In genomic region chr12:73111561-73112325, GRCm38 (mm10) we compare ENCODE assay signal across 9 mouse cellular contexts. TPM values are rescaled to one million over a fixed set of nuclear protein-coding genes. Genes with fewer than 3 reads are reported as not detected.
DNase-seq lines count a peak whose midpoint lies in the region; ATAC-seq lines count a peak whose summit lies in the region.
"Had no signal": no experiment of that assay in that cellular context is flagged by ENCODE, and none has a peak within 500 bp of the region (broad histone marks: within the 10 kb centered on the region; RNA-seq: fewer than 3 reads in every experiment).

No protein-coding gene starts in this region.

- ATAC-seq in erythroblast, adult 5-6 weeks (replicated peaks; ENCODE audit: low FRiP score, poor library complexity, severe bottlenecking) = no peak
- ATAC-seq in embryonic facial prominence, embryonic 13.5 days (ENCODE audit: insufficient number of reproducible peaks, insufficient read depth, low FRiP score, low TSS enrichment, low read depth) = peak; percentile 17; the same call in 1 of the 2 replicates

- peak; percentile 39 for DNase-seq in R1 (ENCODE audit: low read depth, low spot score)
- peak; percentile 22 to 40 for DNase-seq in heart, postnatal 14 days
- DNase-seq in kidney, postnatal 36 days = peak; percentile 48 to 71
- peak; percentile 66 for DNase-seq in midbrain, embryonic 10.5 days (ENCODE audit: low spot score)
- peak; percentile 45 for DNase-seq in urinary bladder, adult 2 months (ENCODE audit: low spot score)

- H3K9me3 ChIP-seq in erythroblast, embryonic 14.5 days (ENCODE audit: control insufficient read depth, low read length) = peaks cover 3% of the 10 kb centered on the region; the same call in 1 of the 2 replicates
- no peaks in the 10 kb centered on the region for H3K9me3 ChIP-seq in embryonic facial prominence, embryonic 13.5 days
- no peaks in the 10 kb centered on the region for H3K9me3 ChIP-seq in midbrain, embryonic 10.5 days (replicated peaks)

- peak overlapping the region; percentile 42 for H3K4me3 ChIP-seq in erythroblast, embryonic 14.5 days (replicated peaks)
- peak overlapping the region; percentile 88 for H3K4me3 ChIP-seq in embryonic facial prominence, embryonic 13.5 days
- H3K4me3 ChIP-seq in midbrain, embryonic 10.5 days = peak overlapping the region; percentile 85

- H3K36me3 ChIP-seq in erythroblast, embryonic 14.5 days (ENCODE audit: control insufficient read depth) = no peaks in the 10 kb centered on the region
- peaks cover 17% of the 10 kb centered on the region for H3K36me3 ChIP-seq in embryonic facial prominence, embryonic 13.5 days
- H3K36me3 ChIP-seq in midbrain, embryonic 10.5 days = peaks cover 15% of the 10 kb centered on the region

- H3K9ac ChIP-seq in embryonic facial prominence, embryonic 13.5 days = peak overlapping the region; percentile 96

- peaks cover 81% of the 10 kb centered on the region for H3K27me3 ChIP-seq in erythroblast, embryonic 14.5 days (ENCODE audit: control insufficient read depth)
- no peaks in the 10 kb centered on the region for H3K27me3 ChIP-seq in embryonic facial prominence, embryonic 13.5 days
- peaks cover 32% of the 10 kb centered on the region for H3K27me3 ChIP-seq in midbrain, embryonic 10.5 days (ENCODE audit: low read depth, poor library complexity, severe bottlenecking)

- H3K4me1 ChIP-seq in erythroblast, embryonic 14.5 days (ENCODE audit: control insufficient read depth) = no peaks in the 10 kb centered on the region; the same call in 1 of the 2 replicates
- peaks cover 38% of the 10 kb centered on the region for H3K4me1 ChIP-seq in embryonic facial prominence, embryonic 13.5 days
- H3K4me1 ChIP-seq in midbrain, embryonic 10.5 days = peaks cover 30% of the 10 kb centered on the region

- intact Hi-C loops in heart, postnatal 14 days (cut with DNase I) = loop anchor here (5.0 kb wide), 2 partner anchors 64 to 406 kb away; no protein-coding TSS in a partner anchor

- H3K27ac ChIP-seq in embryonic facial prominence, embryonic 13.5 days = peak overlapping the region; percentile 94
- peak overlapping the region; percentile 81 for H3K27ac ChIP-seq in midbrain, embryonic 10.5 days (replicated peaks)

- under 1% methylated on average over 43 of the region's 44 CpGs for WGBS in embryonic facial prominence, embryonic 13.5 days
- under 1% methylated on average over 43 of the region's 44 CpGs for WGBS in midbrain, embryonic 10.5 days

- H3K4me2 ChIP-seq in embryonic facial prominence, embryonic 13.5 days = peak overlapping the region; percentile 68

RNA-seq across cellular contexts. Expression of gene Six4, which starts 1.5 kb away (rescaled TPM):
- under 0.01 TPM in 1 of 2 replicates, not detected in the other for polyA plus RNA-seq in erythroblast, embryonic 14.5 days (2012)
- not detected in 2 replicates for total RNA-seq in erythroblast, adult 5-6 weeks (2015; ENCODE audit: low replicate concordance)
- not detected in 2 replicates for total RNA-seq in erythroblast, adult 5-6 weeks (2017; ENCODE audit: low replicate concordance)
- polyA plus RNA-seq in embryonic facial prominence, embryonic 13.5 days (2015; fragmentation: Nextera tagmentation; extraction: Ambion mirVana) = 6.5 and 7.2 TPM in 2 replicates
- total RNA-seq in heart, postnatal 14 days (2021) = 1 to 10 TPM; 2.2 to 2.8 TPM
- polyA plus RNA-seq in midbrain, embryonic 10.5 days (2016; fragmentation: Nextera tagmentation; extraction: Ambion mirVana) = 3.1 and 3.9 TPM in 2 replicates
- 3.9 and 4.0 TPM in 2 replicates for polyA plus RNA-seq in urinary bladder, adult 2 months (2012; rRNA removed)
- total RNA-seq: hematopoietic stem cell, adult 5-6 weeks had no signal

RNA-seq across cellular contexts. Expression of gene Mnat1, which starts 11.8 kb away (rescaled TPM):
- 0.11 and 0.35 TPM in 2 replicates for polyA plus RNA-seq in erythroblast, embryonic 14.5 days (2012)
- total RNA-seq in erythroblast, adult 5-6 weeks (2015; ENCODE audit: low replicate concordance) = 7.7 and 8.4 TPM in 2 replicates
- total RNA-seq in erythroblast, adult 5-6 weeks (2017; ENCODE audit: low replicate concordance) = 3.9 and 6.0 TPM in 2 replicates
- polyA plus RNA-seq in embryonic facial prominence, embryonic 13.5 days (2015; fragmentation: Nextera tagmentation; extraction: Ambion mirVana) = 34.6 and 35.6 TPM in 2 replicates
- 10 to 100 TPM; 19.3 to 20.0 TPM for total RNA-seq in heart, postnatal 14 days (2021)
- polyA plus RNA-seq in midbrain, embryonic 10.5 days (2016; fragmentation: Nextera tagmentation; extraction: Ambion mirVana) = 29.1 and 35.3 TPM in 2 replicates
- 19.7 and 20.4 TPM in 2 replicates for polyA plus RNA-seq in urinary bladder, adult 2 months (2012; rRNA removed)

RNA-seq across cellular contexts. Expression of gene Six1, which starts 58.1 kb away (rescaled TPM):
- polyA plus RNA-seq in erythroblast, embryonic 14.5 days (2012) = not detected in 2 replicates
- not detected in 2 replicates for total RNA-seq in erythroblast, adult 5-6 weeks (2015; ENCODE audit: low replicate concordance)
- total RNA-seq in erythroblast, adult 5-6 weeks (2017; ENCODE audit: low replicate concordance) = not detected in 2 replicates
- 34.3 and 35.0 TPM in 2 replicates for polyA plus RNA-seq in embryonic facial prominence, embryonic 13.5 days (2015; fragmentation: Nextera tagmentation; extraction: Ambion mirVana)
- total RNA-seq in heart, postnatal 14 days (2021) = under 1 TPM; 0.61 to 0.98 TPM
- polyA plus RNA-seq in midbrain, embryonic 10.5 days (2016; fragmentation: Nextera tagmentation; extraction: Ambion mirVana) = 8.3 and 8.5 TPM in 2 replicates
- polyA plus RNA-seq in urinary bladder, adult 2 months (2012; rRNA removed) = 1.1 and 1.8 TPM in 2 replicates
- total RNA-seq: hematopoietic stem cell, adult 5-6 weeks had no signal

Comparison
In these comparisons a context has a peak if more than half of its experiments do, and no peak if none do; other contexts are left out.
1. RNA of gene Mnat1, which starts 11.8 kb away (polyA plus RNA-seq): 29.1 to 35.3 TPM in midbrain, embryonic 10.5 days, 34.6 to 35.6 TPM in embryonic facial prominence, embryonic 13.5 days and 19.7 to 20.4 TPM in urinary bladder, adult 2 months; 0.11 to 0.35 TPM in erythroblast, embryonic 14.5 days; every median in the first group is over 10 times any median in the second.
2. Peak in every context shown above with its lines, with median percentiles within 50 percentile points of each other: H3K4me3 ChIP-seq and DNase-seq.